Mouse (Mus musculus) heart, adult 2 months (tissue): Measurements from ENCODE around the gene Rhov.

Experiments used
- CTCF ChIP-seq: fragments of 200-600 bp; IDR thresholded peaks from 2 replicates; pipeline ENCODE4 v1.8.1; 2022; ENCODE audit warnings: antibody characterized with exemption, mild to moderate bottlenecking, moderate library complexity
- EP300 ChIP-seq: fragments of 200-500 bp; IDR thresholded peaks from 2 replicates; pipeline ENCODE4 v1.6.1; 2011; ENCODE audit warnings: low read depth, low read length, control low read depth; ENCODE audit not compliant: insufficient read depth
- POLR2A ChIP-seq: fragments of 200-500 bp; IDR thresholded peaks from 2 replicates; pipeline ENCODE4 v1.6.1; 2011; ENCODE audit warnings: mild to moderate bottlenecking, low read depth, low read length, control low read depth; ENCODE audit not compliant: insufficient read depth

DNA sequence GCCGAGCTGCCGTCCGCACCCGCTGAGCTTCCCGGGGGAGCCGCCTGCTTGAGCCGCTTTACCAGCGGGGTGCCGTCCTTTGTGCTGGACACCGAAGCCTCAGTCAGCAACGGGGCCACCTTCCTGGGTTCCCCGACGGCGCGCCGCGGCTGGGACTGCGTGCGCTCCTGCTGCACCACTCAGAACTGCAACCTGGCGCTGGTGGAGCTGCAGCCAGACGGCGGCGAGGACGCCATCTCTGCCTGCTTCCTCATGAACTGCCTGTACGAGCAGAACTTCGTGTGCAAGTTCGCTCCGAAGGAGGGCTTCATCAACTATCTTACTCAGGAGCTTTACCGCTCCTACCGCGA lies 33.2 kb downstream of the Rhov start:
- TF ChIP-seq POLR2A (no peak), CTCF (no peak), EP300 (no peak)
